Mouse (Mus musculus): ENCODE data around the gene Unc79.

The Unc79 gene

GRCm38 (mm10) chr12:102948778-102949394 lies at the start of gene Unc79:
Gene Unc79 (plus strand): TSS chr12:102948859.
- DNase-seq (ENCODE audit: low read depth): no peak

- DNase-seq (ENCODE audit: low read depth): no peak
These were observed 49.6 kb upstream of the Unc79 start, which contains the start of gene Cox8c for GRCm38 (mm10) chr12:102899091-102899490. Gene Cox8c (plus strand): TSS chr12:102899316.

GRCm38 (mm10) chr12:102908191-102908590 lies 40.5 kb upstream of the Unc79 start:
- no peak for DNase-seq (ENCODE audit: low read depth)

- DNase-seq (ENCODE audit: low read depth): no peak
These were observed 32.6 kb upstream of the Unc79 start for GRCm38 (mm10) chr12:102916073-102916472.

GRCm38 (mm10) chr12:102929764-102930163 lies 18.9 kb upstream of the Unc79 start:
- no peak for DNase-seq (ENCODE audit: low read depth)

GRCm38 (mm10) chr12:102930335-102930734 lies 18.3 kb upstream of the Unc79 start:
- no peak for DNase-seq (ENCODE audit: low read depth)

GRCm38 (mm10) chr12:102930789-102931188 lies 17.9 kb upstream of the Unc79 start:
- DNase-seq (ENCODE audit: low read depth): no peak

- DNase-seq (ENCODE audit: low read depth): no peak
These were observed 12.8 kb upstream of the Unc79 start for GRCm38 (mm10) chr12:102935892-102936291.

GRCm38 (mm10) chr12:102945571-102945970 lies 3.1 kb upstream of the Unc79 start:
- no peak for DNase-seq (ENCODE audit: low read depth)

GRCm38 (mm10) chr12:102947826-102948225 lies 833 bp upstream of the Unc79 start:
- DNase-seq (ENCODE audit: low read depth): no peak

GRCm38 (mm10) chr12:102949395-102950208 lies 943 bp downstream of the Unc79 start:
- no peak for DNase-seq (ENCODE audit: low read depth)

GRCm38 (mm10) chr12:102960051-102960775 lies 11.6 kb downstream of the Unc79 start:
- DNase-seq (ENCODE audit: low read depth): no peak

GRCm38 (mm10) chr12:102961066-102961465 lies 12.4 kb downstream of the Unc79 start:
- no peak for DNase-seq (ENCODE audit: low read depth)

- DNase-seq (ENCODE audit: low read depth): no peak
These were observed 15.8 kb downstream of the Unc79 start for GRCm38 (mm10) chr12:102964486-102964885.

- no peak for DNase-seq (ENCODE audit: low read depth)
These were observed 31.9 kb downstream of the Unc79 start for GRCm38 (mm10) chr12:102980584-102980983.

GRCm38 (mm10) chr12:102981543-102981942 lies 32.9 kb downstream of the Unc79 start:
- no peak for DNase-seq (ENCODE audit: low read depth)

GRCm38 (mm10) chr12:102985401-102985800 lies 36.7 kb downstream of the Unc79 start:
- DNase-seq (ENCODE audit: low read depth): no peak

GRCm38 (mm10) chr12:102987736-102988135 lies 39.1 kb downstream of the Unc79 start:
- DNase-seq (ENCODE audit: low read depth): no peak

- no peak for DNase-seq (ENCODE audit: low read depth)
These were observed 59.8 kb downstream of the Unc79 start for GRCm38 (mm10) chr12:103008491-103008890.

- DNase-seq (ENCODE audit: low read depth): no peak
These were observed 69.5 kb downstream of the Unc79 start for GRCm38 (mm10) chr12:103018161-103018560.

- no peak for DNase-seq (ENCODE audit: low read depth)
These were observed 88.0 kb downstream of the Unc79 start for GRCm38 (mm10) chr12:103036692-103037091.

- no peak for DNase-seq (ENCODE audit: low read depth)
These were observed 90.7 kb downstream of the Unc79 start for GRCm38 (mm10) chr12:103039332-103039731.

- DNase-seq (ENCODE audit: low read depth): no peak
These were observed 91.5 kb downstream of the Unc79 start for GRCm38 (mm10) chr12:103040136-103040535.
